Comparison of ENCODE assay signal across 18 mouse cellular contexts in genomic region chr6:38261877-38262276, GRCm38 (mm10). TPM values are rescaled to one million over a fixed set of nuclear protein-coding genes. Genes with fewer than 3 reads are reported as not detected.
"Had no signal": no experiment of that assay in that cellular context is flagged by ENCODE, and none has a peak within 500 bp of the region (broad histone marks: within the 10 kb centered on the region; RNA-seq: fewer than 3 reads in every experiment).

No protein-coding gene starts in this region.

- H3K27ac ChIP-seq: limb, embryonic 13.5 days; liver, embryonic 13.5 days; macrophage; midbrain, embryonic 15.5 days; neural tube, embryonic 12.5 days had no signal

- H3K9me3 ChIP-seq: limb, embryonic 13.5 days; liver, embryonic 13.5 days; midbrain, embryonic 15.5 days; neural tube, embryonic 12.5 days had no signal

- H3K9ac ChIP-seq: limb, embryonic 13.5 days; liver, embryonic 13.5 days; midbrain, embryonic 15.5 days; neural tube, embryonic 12.5 days had no signal

- H3K4me3 ChIP-seq: limb, embryonic 13.5 days; liver, embryonic 13.5 days; megakaryocyte, embryonic 14.5 days; midbrain, embryonic 15.5 days; neural tube, embryonic 12.5 days had no signal

- H3K4me1 ChIP-seq: limb, embryonic 13.5 days; liver, embryonic 13.5 days; midbrain, embryonic 15.5 days; neural tube, embryonic 12.5 days had no signal

- H3K27me3 ChIP-seq: limb, embryonic 13.5 days; liver, embryonic 13.5 days; midbrain, embryonic 15.5 days; neural tube, embryonic 12.5 days had no signal

- H3K4me2 ChIP-seq: limb, embryonic 13.5 days; liver, embryonic 13.5 days; midbrain, embryonic 11.5 days; midbrain, embryonic 15.5 days; neural tube, embryonic 12.5 days had no signal

- ATAC-seq: inflammation-experienced regulatory T-cells, adult 6 months; midbrain, embryonic 15.5 days had no signal

- H3K36me3 ChIP-seq: limb, embryonic 13.5 days; liver, embryonic 13.5 days; midbrain, embryonic 15.5 days; neural tube, embryonic 12.5 days had no signal

- DNase-seq: kidney, adult 8-10 months; kidney, postnatal 14 days; left cerebral cortex, postnatal 4 days; liver, embryonic 13.5 days; lung, adult 18-20 months; retina, postnatal 1 day; right cerebral cortex, postnatal 4 days; spleen, adult 18-20 months; thymus, adult 2 months; thymus, postnatal 25 days had no signal

RNA-seq across cellular contexts. Expression of gene D630045J12Rik, which starts 8.1 kb away (rescaled TPM):
- total RNA-seq: monocyte, adult 5-6 weeks had no signal

RNA-seq across cellular contexts. Expression of gene Zc3hav1l, which starts 37.2 kb away (rescaled TPM):
- total RNA-seq: monocyte, adult 5-6 weeks had no signal
